Mouse (Mus musculus): ENCODE results near the gene Mier3. TPM values are rescaled to one million over a fixed set of nuclear protein-coding genes. Genes with fewer than 3 reads are reported as not detected.

Gene Mier3
- 10 to 100 TPM; 28.3 to 30.7 TPM for total RNA-seq (2021)
- long read RNA-seq, experiment 1, partial matches to known transcripts: 2 of 2 reads
- long read RNA-seq, experiment 1, other reads (novel, unspliced or antisense): 0 of 2 reads
- long read RNA-seq, experiment 2, partial matches to known transcripts: 0 of 2 reads
- long read RNA-seq, experiment 2, other reads (novel, unspliced or antisense): 2 of 2 reads

DNA sequence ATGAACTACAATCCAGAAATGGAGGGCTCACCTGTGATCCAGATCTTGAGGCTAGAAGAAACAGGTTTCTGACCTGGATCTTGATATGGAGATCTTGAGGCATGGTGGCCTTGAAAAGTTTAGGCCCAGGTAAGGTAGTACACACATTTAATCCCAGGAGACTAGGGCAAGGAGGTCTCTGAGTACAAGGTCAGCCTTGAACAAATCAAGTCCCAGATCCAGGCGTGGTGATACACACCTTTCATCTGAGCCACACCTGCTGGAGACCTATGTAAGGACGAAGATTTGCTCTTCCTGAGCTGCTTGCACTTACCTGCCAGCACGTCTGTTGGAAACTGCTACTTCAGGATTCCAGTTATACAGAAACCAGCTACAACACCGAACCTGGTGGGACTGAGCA, at the start of gene Mier3:
Gene Mier3 (plus strand): TSS at position 301 of the 400 bp plus-strand sequence.
- no peak for DNase-seq (ENCODE audit: low spot score in 2 of 2)

DNA sequence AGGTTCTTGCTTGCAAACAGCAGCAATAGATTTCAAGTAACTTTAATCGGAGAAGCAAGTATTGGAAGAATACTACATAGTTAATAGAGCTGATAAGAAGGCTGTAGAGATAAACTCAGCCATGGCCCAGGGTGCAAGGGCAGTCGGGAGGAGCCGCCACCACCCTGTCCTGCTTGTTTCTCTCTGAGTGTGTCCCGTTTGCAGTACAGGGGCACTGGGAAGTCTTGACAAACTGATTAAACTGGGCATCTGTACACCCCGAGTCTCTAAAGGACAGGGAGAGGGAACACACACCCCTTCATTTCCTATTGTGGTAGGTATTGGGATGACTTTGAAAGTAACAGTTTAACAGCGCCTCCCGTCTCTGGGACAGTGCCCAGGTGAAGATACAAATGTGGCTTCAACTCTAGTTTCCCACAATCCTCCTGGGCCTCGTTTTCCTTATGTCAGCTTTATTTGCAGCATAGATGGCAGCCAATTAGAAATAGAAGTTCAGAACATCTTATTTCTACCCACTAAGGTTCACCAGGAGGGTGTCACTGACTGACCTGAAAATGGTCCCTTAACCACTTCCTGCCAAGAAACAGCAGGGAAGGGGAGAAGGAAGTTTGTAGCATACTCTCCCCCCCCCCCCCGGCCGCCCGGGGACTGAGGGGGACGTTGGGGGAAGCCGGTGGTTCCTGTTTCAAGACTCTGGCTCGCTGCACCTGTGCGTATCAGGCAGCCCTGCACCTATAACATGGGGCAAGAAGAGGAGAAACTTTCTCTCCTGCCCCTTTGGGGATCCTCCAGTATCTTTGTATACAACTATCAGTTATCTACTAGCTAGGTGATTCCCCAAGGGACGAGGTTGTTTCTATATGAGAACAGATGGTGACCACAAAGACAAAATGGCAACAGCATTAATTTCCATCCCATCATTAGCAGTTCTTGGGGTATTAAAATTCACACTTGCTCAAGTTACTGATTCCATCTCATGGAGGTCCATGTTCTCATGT, 46.3 kb upstream of the Mier3 start:
- no peak for DNase-seq (ENCODE audit: low spot score in 2 of 2)

DNA sequence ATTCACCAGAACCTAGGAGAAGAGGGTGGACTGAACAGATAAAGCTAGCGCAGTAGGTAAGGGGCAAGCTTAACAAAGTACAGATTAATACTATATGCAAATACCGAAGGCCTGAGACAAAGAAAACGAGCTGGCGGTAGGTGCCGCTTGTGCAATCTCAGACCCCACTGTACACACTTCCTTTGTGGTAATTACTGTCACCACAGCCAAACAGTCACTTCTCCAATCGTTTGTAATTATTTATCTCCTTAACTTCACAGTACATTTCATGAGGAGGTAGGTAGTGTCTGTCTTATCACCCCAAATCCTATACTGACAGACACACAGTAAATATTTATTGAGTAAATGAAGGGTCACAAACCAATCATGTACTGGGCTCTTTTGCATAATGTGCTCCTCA, 40.5 kb upstream of the Mier3 start:
- no peak for DNase-seq (ENCODE audit: low spot score in 2 of 2)

DNA sequence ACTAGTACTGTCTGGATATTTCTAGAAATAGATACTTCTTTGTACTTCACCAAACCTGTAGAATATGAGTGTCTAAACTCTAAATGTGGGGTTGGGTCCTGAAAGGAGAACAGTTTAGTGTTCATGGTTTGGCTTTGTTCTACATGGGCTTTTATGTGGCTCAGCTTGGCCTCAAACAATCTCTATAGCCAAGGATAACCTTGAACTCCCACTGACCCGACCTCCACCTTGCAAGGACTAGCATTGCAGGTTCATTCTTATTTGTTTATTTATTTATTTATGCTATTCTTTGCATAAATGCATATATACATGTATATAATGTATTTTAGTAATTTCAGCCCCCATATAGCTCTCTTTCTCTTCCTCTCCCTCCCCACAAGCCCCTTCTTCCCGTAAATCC, 37.1 kb upstream of the Mier3 start:
- DNase-seq (ENCODE audit: low spot score in 2 of 2): no peak

DNA sequence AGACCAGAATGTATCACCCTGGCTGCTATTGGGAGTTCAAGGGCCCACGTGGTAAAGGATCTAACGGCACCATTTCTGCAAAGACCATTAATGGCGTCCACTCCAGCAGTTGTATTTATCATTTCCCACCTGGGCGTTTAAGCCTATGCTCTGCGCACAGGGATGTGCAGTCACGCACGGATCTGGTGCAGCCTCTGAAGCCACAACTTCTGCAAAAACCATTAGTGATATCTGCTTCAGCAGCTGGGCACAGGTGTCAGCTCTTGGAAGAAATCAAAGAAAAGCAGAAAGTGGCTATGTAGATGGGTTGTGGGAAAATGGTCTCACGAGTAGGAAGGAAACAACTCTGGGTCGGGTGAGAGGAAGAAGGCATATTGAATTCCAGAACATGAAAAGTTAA, 34.6 kb upstream of the Mier3 start:
- no peak for DNase-seq (ENCODE audit: low spot score in 2 of 2)

DNA sequence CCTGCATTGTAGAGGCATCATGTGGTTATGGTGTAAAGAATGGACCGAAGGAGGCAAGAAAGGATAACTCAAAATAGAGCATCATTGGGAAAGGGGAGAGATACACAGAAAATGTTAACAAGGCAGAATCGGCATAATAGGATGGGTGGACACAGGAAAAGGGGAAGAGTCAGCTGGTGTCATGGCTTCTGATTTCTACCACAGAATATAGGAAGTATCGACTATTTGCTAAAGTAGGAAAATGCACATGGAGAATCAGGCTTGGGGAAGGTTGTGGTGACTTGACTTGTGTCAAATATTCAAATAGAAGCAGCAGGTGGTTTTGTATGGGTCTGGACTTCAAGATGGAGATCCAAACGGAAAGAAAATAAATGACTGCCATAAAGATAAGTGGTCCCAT, 33.5 kb upstream of the Mier3 start:
- no peak for DNase-seq (ENCODE audit: low spot score in 2 of 2)

DNA sequence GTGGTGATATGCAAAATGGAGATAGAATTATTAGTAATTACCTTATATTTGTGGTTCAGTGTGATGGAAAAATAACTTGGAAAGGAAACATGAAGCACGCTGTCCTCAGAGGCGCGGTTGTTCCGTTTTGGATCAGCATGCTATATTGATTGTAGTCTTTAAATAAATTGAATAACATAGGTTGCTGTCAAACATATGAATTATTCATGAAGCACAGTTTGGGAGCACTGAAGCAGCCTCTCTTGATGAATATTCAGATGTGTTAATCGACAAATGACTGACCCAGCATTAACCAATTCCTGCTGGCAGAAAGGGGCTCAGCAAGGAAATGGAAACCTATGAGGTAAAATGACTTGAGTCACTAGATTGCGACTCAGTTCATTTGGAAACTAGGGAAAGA, 29.8 kb upstream of the Mier3 start:
- DNase-seq (ENCODE audit: low spot score in 2 of 2): no peak

DNA sequence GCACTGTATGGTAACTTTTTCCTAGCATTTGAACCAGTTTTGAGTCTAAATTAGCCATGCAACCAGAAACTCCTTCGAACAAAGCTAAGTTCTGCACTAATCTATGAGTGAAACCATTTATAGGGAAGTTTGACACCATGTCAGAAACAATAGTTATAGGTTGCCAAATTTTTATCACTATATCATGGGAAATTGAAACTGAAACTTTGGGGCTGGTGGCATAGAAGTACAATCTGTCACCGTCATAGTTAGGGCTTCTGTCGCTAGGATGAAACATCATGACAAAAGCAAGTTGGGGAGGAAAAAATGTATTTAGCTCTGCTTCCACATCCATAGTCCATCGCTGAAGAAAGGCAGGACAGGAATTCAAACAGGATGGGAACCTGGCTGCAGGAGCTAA, 25.5 kb upstream of the Mier3 start:
- no peak for DNase-seq (ENCODE audit: low spot score in 2 of 2)

DNA sequence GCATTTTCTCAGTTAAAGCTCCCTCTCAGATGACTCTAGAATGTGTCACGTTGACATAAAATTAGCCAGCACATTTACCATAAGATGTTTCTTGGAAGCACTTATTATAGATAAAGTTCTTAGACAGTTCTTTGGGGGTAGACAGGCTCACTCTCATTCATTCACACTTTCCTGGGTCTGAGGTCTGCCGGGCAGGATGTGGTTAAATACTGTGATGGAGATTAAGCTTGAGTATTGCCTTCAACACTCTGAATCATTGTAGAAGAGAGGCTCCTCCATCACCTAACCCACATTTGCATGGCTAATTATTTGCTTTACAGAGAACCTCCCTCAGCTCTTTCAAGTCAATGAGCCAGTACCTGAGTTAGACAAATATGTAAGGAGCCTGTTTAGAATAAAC, 24.9 kb upstream of the Mier3 start:
- DNase-seq (ENCODE audit: low spot score in 2 of 2): no peak

DNA sequence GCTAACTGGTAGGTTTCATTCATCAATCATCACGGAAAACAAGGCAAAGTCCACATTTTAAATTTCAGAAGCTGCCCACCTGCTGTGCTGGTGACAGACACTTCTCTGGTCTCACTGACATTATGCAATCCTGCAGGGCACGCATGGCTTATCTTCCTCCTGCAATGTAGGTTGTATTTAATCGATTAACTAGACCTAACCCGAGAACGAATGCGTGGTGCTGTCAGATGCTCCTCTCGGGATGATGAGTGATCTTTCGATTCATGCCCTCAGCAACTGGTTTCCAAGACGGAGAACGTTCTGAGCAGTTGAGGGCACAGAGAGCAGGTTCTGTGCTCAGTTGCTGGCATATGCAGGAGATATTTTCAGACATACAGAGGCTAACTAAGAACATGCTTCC, 24.5 kb upstream of the Mier3 start:
- no peak for DNase-seq (ENCODE audit: low spot score in 2 of 2)

DNA sequence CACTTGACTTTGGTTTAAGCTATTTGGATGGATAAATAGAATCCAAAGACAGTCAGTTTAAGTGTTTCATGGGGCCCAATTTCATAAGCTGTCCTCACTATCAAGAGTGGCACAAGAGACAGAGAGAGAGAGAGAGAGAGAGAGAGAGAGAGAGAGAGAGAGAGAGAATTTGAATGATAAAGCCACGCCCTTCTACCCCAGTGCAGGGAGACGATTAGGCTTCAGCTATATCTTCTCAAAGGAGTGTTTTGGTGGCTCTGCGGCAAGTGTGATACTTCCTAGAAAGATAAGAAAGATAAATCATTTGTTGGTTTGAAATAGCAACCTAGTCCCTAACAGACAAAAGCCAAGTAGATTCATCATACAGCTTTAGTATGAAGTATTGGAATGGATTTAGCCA, 24.0 kb upstream of the Mier3 start:
- DNase-seq (ENCODE audit: low spot score in 2 of 2): no peak

DNA sequence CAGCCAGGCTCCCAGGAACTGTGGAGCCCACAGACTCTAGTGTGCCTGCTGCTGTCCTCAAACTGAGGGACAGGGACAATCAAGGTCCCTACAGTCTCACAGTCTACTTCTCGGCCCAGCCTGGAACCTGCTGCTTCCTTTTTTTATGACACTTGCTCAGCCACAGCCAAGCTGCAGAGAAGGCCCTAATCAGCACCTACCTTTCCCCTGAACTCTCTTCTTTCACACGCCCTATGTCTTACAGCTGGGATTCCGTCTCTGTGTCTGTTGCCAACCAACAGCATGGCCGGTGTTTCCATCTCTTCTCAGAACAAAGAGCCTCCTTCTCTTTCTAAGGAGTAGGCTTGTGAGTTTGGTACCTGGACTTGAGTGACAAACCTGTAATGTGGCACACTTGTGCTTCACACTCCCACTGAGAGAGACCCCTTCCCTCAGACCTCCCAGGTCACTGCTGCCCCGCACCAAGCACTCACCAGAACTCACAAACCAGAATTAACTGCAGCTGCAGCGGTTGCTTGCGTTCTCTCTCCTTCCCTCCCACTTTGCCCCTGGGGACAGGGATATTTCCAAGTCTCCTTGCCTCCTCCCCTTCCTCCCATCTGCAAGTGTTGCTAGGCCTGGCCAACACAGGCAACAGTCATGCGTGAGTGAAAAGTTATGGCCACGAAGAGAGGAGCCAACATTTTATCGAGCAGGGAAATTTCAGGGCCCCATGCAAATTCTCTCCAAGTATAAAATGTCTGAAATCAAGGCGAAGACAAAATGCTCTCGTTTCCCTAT, 22.1 kb upstream of the Mier3 start:
- DNase-seq (ENCODE audit: low spot score in 2 of 2): peak; percentile 29 to 71

DNA sequence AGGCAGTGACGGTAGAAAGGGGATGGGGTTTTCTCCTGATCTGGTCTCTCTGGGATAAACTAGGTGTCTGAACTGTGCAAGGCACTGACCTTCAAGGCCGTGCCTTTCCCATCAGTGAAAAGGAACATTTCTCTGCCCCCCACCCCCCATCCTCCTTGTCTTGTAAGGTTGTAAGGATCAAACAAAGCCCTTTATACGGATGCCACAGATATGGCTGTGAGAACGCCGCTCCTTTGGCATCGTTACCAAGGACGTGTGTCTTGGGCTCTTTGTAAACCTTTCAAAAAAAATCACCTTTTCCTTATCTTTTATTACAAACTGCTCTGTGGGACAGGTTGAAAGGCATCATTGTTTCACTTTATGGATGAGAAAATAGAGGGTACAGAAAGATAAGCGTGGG, 21.3 kb upstream of the Mier3 start:
- no peak for DNase-seq (ENCODE audit: low spot score in 2 of 2)

DNA sequence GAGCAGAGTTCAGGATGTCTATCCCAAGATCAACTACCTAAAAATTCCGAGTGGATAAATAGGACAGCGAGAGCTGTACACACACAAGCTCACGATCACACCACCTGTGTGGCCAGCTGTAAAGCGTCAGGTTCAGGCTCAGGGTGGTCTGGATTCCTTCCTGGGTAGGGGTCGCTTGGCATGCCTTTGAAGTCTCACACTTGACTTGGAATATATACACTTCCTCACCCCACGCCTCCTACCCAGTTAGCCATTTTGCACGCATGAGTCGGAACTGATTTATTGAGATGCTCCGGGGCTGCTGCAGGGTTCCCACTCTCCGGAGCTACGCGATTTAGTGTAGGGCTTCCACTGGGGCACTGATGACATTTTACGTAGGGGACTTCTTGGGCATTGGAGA, 20.7 kb upstream of the Mier3 start:
- no peak for DNase-seq (ENCODE audit: low spot score in 2 of 2)

DNA sequence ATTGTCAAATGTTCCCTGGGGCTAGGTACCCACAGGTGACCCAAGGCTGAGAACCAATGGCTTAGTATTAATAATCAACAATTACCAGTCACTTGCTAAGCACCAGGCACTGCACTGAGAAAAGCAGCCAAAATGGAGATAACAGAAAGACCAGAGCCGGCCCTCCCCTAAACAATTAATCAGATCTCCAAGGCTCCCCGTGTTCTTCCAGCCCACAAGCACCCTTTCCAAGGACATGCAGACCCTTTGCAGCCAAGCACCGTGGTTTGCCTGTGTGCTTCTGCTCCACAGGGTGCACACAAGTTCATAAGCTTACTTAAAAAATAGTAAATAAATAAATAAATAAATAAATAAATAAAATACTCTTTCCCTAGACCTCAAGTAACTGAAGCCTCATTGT, 20.2 kb upstream of the Mier3 start:
- no peak for DNase-seq (ENCODE audit: low spot score in 2 of 2)

DNA sequence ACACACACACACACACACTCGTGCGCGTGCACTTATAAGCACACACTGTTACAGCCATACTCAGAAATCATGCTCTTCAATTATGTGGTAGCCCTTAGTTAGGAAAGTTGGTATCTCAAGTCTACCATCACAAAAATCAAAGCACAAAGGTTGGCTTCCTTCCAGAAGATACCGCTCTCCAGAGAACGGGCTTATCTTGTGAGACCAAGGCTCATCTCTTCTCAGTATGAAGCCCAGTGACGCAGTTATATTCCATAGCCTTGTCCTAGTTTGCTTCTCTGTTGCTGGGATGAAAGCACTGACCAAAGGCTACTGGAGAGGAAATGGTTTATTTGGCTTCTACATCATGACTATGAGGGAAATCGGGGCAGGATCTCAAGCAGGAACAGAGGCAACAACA, 12.8 kb upstream of the Mier3 start:
- no peak for DNase-seq (ENCODE audit: low spot score in 2 of 2)

DNA sequence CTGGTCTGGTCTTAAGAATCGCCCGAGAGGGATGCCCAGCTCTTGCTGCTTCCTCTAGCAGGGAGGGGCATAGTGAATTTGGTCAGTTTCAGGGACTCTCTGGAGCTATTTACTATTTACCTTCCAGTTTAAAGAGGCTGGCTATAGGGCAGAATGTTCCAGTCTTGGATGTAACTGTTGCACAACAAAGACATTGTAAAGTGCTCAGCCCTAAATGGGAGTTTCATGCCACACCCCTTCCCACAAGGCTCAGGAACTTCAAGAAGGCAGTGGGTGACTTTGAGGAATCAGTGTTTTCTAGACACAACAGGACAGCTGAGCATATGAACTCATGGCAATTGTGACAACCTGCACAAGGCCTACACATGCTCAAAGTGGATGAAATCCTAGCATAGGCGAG, 3.9 kb upstream of the Mier3 start:
- DNase-seq (ENCODE audit: low spot score in 2 of 2): no peak

DNA sequence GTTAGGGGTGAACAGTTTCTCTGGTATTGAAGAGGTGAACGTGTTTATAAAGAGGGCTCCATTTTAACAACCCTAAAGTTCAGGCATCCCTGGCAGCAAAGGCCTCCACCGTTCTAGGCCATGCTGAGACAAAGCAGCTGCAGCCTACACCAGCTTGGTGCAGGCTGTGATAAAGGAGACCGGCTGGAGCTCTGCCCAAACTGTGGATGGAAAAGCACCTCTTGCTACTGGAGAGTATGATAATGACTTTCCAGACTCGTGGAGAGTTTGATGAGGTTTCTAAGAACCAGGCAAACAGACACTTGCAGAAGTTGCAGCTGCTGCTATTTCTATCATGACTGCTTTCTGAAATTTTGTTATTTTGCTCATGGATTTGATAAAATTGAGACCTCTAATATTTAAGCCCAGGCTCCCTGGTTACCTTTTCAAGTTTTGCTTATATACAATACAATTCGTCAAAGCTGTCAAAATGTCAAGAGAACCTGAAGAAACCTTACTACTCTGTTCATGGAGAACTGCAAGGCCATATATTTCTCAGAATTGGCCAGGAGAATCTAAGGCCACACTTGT, 3.4 kb downstream of the Mier3 start:
- no peak for DNase-seq (ENCODE audit: low spot score in 2 of 2)

DNA sequence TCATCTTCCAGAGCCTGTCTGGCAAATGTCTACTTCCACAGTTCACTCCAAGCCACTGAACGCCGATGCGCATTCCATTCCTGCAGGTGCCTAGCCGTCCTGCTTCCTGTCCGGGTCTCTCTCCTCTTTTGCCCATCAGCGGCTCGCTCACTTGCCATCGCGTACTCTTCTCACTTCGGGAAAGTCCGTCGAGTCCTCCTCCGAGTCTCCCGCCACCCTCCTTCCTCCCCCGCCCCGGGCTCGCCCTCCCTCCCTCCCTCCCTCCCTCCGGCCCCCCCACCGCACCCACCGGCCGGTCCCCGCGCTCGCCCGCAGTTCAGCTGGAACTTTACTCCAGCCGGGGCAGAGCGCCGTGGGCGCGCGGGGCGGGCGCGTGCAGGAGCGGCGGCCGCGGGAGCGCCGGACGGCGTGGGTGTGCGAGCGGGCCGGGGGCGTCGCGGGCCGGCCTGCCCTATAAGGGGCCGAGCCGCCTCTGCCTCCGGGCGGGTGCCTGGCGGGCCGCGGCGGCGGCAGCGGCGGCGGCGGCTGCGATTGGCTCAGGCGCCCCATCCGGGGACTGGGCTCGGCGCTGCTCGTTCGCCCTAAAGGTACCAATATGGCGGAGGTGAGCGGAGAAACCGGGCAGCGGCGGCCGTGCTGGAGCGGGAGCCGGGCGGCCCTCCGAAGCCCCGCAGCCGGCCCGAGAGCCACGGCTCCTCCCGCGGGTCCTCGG, 5.1 kb downstream of the Mier3 start:
- DNase-seq (ENCODE audit: low spot score in 2 of 2): peak; percentile 82 to 88

DNA sequence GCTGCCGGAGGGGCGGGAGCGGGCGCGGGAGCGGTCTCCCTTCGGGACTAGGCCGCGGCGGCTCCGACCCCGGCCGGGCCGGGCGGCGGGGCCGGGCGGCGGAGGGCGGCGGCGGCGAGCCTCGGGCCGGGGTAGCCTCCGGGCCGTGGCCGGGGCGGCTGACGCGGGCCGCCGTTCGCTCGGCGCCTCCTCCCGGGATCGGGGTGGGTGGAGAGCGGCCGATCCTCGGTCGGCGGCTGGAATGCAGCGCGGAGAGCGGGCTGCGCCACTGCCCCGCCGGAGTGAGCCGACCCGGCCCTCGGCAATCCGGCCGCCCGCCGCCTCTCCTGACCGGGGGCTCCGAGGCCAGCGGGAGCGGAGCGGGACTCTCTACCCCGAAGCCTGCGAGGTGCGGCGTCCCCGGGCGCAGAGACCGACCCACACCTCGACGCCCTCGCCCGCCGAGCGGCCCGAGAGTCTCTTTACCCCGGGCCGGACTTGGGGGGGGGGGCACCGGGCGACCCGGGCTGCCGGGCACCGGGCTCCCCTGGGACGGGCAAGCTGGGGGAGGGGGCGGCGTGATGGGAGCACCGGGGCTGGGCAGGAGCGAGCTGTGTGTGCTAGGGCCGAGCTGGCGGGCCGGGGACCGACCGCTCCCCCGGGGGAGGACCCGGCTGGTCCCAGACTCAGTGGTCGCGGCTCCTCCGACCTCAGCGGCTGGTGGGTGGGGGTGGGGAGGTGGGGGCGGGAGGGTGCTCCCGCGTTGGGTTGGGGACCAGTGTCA, 5.9 kb downstream of the Mier3 start:
- DNase-seq (ENCODE audit: low spot score in 2 of 2): peak; percentile 35 to 47

All from gastrocnemius, postnatal 4 days (tissue).